Mouse (Mus musculus): ENCODE measurements at regions not wholly inside any gene's neighbourhood (a gene's known extent, or its start where the extent isn't known, plus 50 kb on each side); places are given as distances from the start of the nearest gene placed in this dataset.

DNA sequence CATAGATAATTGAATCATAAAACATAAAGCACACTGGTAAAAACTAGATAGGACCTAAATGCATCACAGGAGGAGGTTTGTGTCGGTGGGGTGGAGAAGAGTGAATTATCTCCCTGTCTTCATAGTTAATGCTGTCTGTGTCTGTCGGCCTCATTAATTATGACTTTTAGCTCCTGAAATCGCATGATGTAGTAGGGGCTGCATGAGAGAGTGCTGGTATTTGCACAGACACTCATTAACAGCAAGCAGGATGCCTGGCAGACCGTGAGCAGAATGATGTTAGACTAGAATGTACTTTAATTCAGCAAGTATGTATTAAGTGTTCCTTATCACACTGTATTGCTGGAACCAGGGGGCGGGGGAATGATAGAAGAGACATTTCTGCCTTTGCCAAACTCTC lies 503.3 kb upstream of the Klf4 start:
- Histone ChIP-seq H3K36me3 (replicated peaks) (no peaks in the 10 kb centered on the region), H3K9me3 (no peaks in the 10 kb centered on the region), H3K27me3 (ENCODE audit: poor library complexity, severe bottlenecking) (no peaks in the 10 kb centered on the region), H3K4me1 (no peaks in the 10 kb centered on the region), H3K27ac (no peak overlapping the region), H3K4me3 (no peak overlapping the region)
- WGBS: 89% methylated on average over 5 of the region's 5 CpGs
- no peak for DNase-seq (ENCODE audit: extremely low spot score, low spot score)

DNA sequence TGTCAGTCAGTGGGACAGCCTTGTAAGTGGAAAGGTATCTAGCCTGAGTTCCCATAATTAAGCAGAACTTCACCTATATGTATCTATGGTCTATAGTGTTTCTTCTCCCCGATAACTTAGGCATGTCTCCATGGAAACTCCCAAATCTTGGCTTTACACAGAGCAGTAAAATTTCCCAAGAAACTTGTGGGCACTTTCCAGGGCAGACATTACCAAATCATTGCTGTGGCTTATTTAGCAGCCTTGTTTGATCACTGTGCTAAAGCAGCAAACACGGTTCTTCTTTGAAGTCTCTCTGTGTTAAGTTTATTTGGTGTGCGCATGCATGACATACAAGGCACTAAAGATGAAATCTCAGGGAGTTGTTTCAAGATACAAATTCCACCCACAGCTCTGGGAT lies 496.2 kb upstream of the Klf4 start:
- no peak overlapping the region for H3K4me3 ChIP-seq
- DNase-seq (ENCODE audit: extremely low spot score, low spot score): no peak
- 93% methylated on average over 3 of the region's 3 CpGs for WGBS
- no peaks in the 10 kb centered on the region for H3K9me3 ChIP-seq
- H3K4me1 ChIP-seq: no peaks in the 10 kb centered on the region
- H3K27me3 ChIP-seq (ENCODE audit: poor library complexity, severe bottlenecking): no peaks in the 10 kb centered on the region
- no peaks in the 10 kb centered on the region for H3K36me3 ChIP-seq (replicated peaks)
- H3K27ac ChIP-seq: no peak overlapping the region

DNA sequence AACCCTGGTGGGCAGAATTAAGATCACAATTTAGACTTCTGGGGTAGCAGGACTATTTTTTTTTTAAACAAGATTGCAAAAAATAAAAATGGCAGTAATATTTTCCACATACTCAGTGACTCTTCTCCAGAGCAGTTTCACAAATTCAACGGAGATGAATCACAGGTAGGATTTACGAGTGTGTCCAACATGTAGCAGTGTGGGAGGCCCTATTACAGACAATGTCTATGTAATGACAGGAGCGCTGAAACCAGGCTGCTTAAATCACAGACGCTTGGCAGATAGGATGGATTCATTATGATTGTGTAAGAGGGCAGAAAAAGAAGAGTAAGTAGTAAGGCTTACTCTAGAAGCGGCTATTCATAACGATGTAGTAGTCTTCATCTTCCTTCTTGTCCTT lies 495.0 kb upstream of the Klf4 start:
- H3K27ac ChIP-seq: no peak overlapping the region
- no peaks in the 10 kb centered on the region for H3K9me3 ChIP-seq
- no peaks in the 10 kb centered on the region for H3K27me3 ChIP-seq (ENCODE audit: poor library complexity, severe bottlenecking)
- no peaks in the 10 kb centered on the region for H3K4me1 ChIP-seq
- H3K36me3 ChIP-seq (replicated peaks): no peaks in the 10 kb centered on the region
- 94% methylated on average over 6 of the region's 6 CpGs for WGBS
- no peak for DNase-seq (ENCODE audit: extremely low spot score, low spot score)
- H3K4me3 ChIP-seq: no peak overlapping the region

DNA sequence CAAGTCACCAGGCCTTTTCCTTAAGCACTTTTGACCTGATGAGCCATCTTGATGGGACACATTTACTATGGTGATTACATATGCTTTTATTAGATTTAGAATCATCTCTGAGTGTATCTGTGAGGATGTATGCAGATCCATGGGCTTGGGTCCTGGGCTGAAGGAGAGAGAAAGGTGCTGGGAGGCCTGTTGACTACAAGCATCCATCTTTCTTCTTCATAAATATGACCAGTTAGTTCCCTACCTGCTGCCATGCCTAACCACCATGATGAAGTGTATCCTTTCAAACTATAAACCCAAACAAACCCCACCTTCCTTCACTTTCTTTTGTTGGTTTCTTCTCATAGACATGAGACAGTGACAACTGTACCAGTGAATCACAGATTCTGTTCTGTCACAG lies 492.2 kb upstream of the Klf4 start:
- Histone ChIP-seq H3K27ac (no peak overlapping the region), H3K4me1 (no peaks in the 10 kb centered on the region), H3K9me3 (no peaks in the 10 kb centered on the region), H3K36me3 (replicated peaks) (no peaks in the 10 kb centered on the region), H3K27me3 (ENCODE audit: poor library complexity, severe bottlenecking) (no peaks in the 10 kb centered on the region), H3K4me3 (no peak overlapping the region)
- DNase-seq (ENCODE audit: extremely low spot score, low spot score): no peak

DNA sequence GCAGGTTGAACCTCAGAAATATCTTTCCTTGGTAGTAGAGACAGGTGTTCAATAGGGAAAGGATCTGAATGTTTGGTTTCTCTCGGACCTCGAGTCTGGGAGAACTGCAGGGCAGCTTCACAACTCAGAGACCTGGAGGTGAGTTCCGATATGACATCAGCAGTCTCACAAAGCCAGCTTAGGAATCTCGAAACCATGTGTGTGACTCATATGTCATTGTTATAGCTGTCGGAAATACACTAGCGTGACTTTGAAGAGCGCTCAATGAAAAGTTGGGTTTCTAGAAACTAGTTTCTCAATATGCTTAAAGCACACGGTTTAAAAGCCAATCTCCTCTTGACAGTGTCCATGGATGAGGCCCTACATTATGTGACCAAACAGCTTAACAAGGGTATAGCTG lies 485.9 kb upstream of the Klf4 start:
- Histone ChIP-seq H3K27me3 (ENCODE audit: poor library complexity, severe bottlenecking) (no peaks in the 10 kb centered on the region), H3K4me3 (no peak overlapping the region), H3K9me3 (no peaks in the 10 kb centered on the region), H3K27ac (no peak overlapping the region), H3K36me3 (replicated peaks) (no peaks in the 10 kb centered on the region), H3K4me1 (no peaks in the 10 kb centered on the region)
- no peak for DNase-seq (ENCODE audit: extremely low spot score, low spot score)
- WGBS: 94% methylated on average over 8 of the region's 8 CpGs

DNA sequence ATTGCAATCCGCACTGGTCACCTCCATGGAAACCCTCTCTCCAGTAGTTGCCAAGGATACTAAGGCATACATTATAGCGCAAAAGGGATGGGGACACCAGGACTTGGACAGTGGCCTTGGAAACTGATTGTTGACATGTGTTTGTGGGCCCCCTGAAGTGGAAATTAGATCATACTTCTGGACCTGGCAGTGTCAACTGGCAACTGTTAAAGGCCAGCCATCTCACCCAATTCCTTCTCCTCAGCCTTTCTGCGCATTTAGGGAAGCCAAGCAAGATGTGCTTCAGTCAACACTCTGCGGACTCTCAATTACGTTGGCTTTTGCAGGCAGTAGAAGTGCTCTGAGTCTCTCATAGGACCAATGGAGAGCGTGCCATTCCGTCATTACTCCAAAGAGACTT lies 483.2 kb upstream of the Klf4 start:
- H3K4me1 ChIP-seq: no peaks in the 10 kb centered on the region
- no peaks in the 10 kb centered on the region for H3K27me3 ChIP-seq (ENCODE audit: poor library complexity, severe bottlenecking)
- no peak overlapping the region for H3K27ac ChIP-seq
- DNase-seq (ENCODE audit: extremely low spot score, low spot score): no peak
- no peak overlapping the region for H3K4me3 ChIP-seq
- WGBS: 92% methylated on average over 7 of the region's 7 CpGs
- H3K36me3 ChIP-seq (replicated peaks): no peaks in the 10 kb centered on the region
- no peaks in the 10 kb centered on the region for H3K9me3 ChIP-seq

DNA sequence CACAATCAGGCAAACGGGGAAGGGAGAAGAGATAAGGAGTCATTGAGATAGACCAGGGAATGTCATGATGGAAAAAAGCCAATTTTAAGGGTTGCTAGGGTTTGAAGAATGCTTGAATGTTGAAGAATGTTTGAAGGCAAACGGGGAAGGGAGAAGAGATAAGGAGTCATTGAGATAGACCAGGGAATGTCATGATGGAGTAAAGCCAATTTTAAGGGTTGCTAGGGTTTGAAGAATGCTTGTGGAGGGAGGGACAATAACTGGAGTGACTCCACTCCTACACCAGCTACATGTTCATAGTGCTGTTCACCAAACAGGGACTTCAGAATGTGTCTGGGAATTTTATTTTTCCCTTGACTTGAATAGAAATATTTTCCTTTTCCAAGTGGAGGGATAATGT lies 476.0 kb upstream of the Klf4 start:
- Histone ChIP-seq H3K4me3 (no peak overlapping the region), H3K27ac (no peak overlapping the region), H3K4me1 (no peaks in the 10 kb centered on the region), H3K27me3 (ENCODE audit: poor library complexity, severe bottlenecking) (no peaks in the 10 kb centered on the region), H3K9me3 (no peaks in the 10 kb centered on the region), H3K36me3 (replicated peaks) (no peaks in the 10 kb centered on the region)
- DNase-seq (ENCODE audit: extremely low spot score, low spot score): no peak
- WGBS: 86% methylated on average over 2 of the region's 2 CpGs

DNA sequence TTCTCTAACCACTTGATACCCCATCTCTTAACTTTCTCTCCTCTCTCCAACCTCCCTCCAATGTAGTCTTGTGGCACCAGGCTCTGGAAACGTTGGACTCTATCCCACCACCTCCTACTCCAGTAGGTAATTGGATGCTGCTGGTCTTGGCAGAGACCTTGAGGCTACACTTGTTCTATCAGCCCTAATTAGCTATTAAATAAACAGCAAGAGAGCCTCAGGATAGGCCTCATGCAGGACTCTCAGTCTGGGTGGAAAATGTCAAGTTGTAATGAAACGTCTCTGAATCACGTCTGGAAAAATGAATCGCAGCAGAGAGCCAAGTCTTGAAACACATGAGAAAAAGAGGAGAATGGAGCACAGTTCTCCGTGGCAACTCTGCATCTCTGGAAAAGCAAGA lies 472.0 kb upstream of the Klf4 start:
- H3K9me3 ChIP-seq: no peaks in the 10 kb centered on the region
- H3K27me3 ChIP-seq (ENCODE audit: poor library complexity, severe bottlenecking): no peaks in the 10 kb centered on the region
- 90% methylated on average over 5 of the region's 5 CpGs for WGBS
- no peak overlapping the region for H3K27ac ChIP-seq
- no peak overlapping the region for H3K4me3 ChIP-seq
- DNase-seq (ENCODE audit: extremely low spot score, low spot score): no peak
- H3K4me1 ChIP-seq: 0 out of 2 replicates have a peak, but pooled peaks cover 5% of the 10 kb centered on the region
- H3K36me3 ChIP-seq (replicated peaks): no peaks in the 10 kb centered on the region

DNA sequence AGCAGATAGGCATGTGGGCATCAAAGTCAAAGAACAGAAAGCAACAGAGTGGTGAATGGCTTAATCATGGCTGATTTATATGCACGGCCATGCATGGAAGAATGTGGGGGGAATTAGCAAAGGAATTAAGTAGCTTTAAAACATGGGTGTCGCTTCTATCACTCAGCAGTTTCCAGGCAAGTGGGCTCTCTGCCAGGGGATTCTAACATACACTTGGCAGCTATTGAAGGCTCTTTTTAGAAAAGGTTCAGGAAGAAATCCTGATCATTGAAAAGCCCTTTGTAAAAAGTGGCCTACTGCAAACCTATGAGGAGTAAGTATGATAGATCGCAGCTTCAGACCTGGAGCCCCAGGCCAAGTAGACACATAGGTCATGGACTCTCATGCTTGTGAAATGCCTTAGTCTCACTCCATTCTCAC lies 469.1 kb upstream of the Klf4 start:
- Histone ChIP-seq H3K4me3 (no peak overlapping the region), H3K9me3 (no peaks in the 10 kb centered on the region), H3K27ac (no peak overlapping the region), H3K4me1 (0 out of 2 replicates have a peak, but pooled peaks cover 5% of the 10 kb centered on the region), H3K27me3 (ENCODE audit: poor library complexity, severe bottlenecking) (no peaks in the 10 kb centered on the region), H3K36me3 (replicated peaks) (no peaks in the 10 kb centered on the region)
- 85% methylated on average over 3 of the region's 3 CpGs for WGBS
- DNase-seq (ENCODE audit: extremely low spot score, low spot score): no peak

DNA sequence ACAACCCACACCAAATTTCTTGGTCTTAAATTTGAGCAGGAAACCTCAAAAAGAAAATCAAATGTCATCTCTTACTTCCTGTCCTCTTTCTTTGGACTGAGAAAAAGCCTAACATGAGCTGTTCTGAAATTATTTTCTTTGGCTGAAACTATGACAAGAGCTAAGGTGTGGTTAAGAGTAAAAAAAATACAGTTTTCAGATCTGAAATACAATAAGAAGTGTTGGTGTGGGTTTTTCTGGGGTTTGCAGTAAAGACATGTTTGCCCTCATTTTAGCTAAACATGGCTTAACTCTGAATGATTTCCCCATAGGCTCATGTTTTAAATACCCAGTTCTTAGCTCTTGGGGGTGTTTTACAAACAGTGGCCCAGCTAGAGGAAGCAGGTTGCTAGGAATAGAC lies 451.8 kb upstream of the Klf4 start:
- no peaks in the 10 kb centered on the region for H3K36me3 ChIP-seq (replicated peaks)

DNA sequence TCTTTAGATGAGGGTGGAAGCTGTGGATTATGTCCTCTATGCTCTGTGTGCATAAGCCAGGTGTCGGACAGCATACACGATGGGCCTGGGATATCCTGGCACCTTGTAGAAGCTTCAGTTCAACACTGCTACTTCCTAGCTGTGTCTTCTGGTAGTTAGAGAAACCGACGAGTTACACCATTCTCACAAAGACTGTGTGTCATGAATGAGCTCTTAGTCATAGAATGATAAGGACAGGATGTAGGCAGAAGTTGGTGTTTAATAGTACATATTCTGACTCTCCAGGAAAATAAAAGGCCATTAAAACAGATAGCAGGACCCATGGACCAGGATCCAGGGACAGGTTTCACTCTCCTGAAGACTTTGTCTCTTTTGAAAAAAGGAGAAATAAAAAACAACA lies 446.3 kb upstream of the Klf4 start:
- H3K27ac ChIP-seq: no peak overlapping the region
- no peaks in the 10 kb centered on the region for H3K4me1 ChIP-seq
- H3K4me3 ChIP-seq: no peak overlapping the region
- no peaks in the 10 kb centered on the region for H3K36me3 ChIP-seq (replicated peaks)
- DNase-seq (ENCODE audit: extremely low spot score, low spot score): no peak
- no peaks in the 10 kb centered on the region for H3K9me3 ChIP-seq
- H3K27me3 ChIP-seq (ENCODE audit: poor library complexity, severe bottlenecking): no peaks in the 10 kb centered on the region
- 92% methylated on average over 4 of the region's 4 CpGs for WGBS

More for the DNA sequence above, 451.8 kb upstream of the Klf4 start:
- Histone ChIP-seq H3K9me3 (no peaks in the 10 kb centered on the region), H3K4me3 (no peak overlapping the region), H3K4me1 (no peaks in the 10 kb centered on the region), H3K27me3 (ENCODE audit: poor library complexity, severe bottlenecking) (no peaks in the 10 kb centered on the region), H3K27ac (no peak overlapping the region)
- no peak for DNase-seq (ENCODE audit: extremely low spot score, low spot score)

DNA sequence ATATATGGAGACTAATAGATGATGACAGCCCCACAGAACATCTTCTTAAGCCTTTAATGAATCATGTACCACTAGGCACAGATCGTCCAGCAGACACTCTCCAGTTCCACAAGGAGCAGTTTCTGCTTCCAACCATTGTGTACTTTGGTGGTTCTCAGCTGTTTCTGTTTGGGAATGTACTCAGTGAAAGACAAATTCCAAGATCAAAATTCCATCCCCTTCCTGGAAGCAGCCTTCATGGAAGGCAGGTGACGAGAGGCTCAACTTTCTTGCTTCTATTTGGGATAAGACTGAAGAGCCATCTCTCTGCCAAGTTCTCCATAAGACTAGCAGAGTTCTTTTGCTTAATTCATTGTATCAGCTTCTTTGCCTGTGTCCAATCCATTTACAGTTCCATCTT lies 444.0 kb upstream of the Klf4 start:
- no peaks in the 10 kb centered on the region for H3K4me1 ChIP-seq
- H3K4me3 ChIP-seq: no peak overlapping the region
- DNase-seq (ENCODE audit: extremely low spot score, low spot score): no peak
- no peak overlapping the region for H3K27ac ChIP-seq
- no peaks in the 10 kb centered on the region for H3K27me3 ChIP-seq (ENCODE audit: poor library complexity, severe bottlenecking)
- whole genome bisulfite sequencing: 87% methylated on average over 2 of the region's 2 CpGs
- no peaks in the 10 kb centered on the region for H3K9me3 ChIP-seq
- H3K36me3 ChIP-seq (replicated peaks): no peaks in the 10 kb centered on the region

DNA sequence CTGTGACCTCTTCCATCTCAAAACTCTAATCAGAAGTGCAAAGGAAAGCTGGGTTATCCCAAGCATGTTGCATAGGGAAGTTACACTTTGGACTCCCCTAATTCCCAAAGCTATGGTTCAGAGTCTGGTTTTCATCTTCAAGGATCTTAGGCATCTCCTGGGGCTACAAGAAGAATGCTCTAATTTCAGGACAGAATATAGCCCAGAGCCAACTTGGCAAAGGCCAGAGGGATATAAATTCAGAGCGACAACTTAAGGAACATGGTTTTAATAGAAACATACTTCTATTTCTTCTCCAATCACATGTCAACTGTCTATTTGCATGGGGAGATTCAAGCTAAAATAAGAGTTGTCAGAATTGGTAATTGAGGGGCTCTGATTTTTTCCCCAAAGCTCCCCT lies 441.4 kb upstream of the Klf4 start:
- no peak for DNase-seq (ENCODE audit: extremely low spot score, low spot score)
- 87% methylated on average over 1 of the region's 1 CpGs for WGBS
- no peaks in the 10 kb centered on the region for H3K9me3 ChIP-seq
- H3K4me3 ChIP-seq: no peak overlapping the region
- H3K36me3 ChIP-seq (replicated peaks): no peaks in the 10 kb centered on the region
- no peak overlapping the region for H3K27ac ChIP-seq
- no peaks in the 10 kb centered on the region for H3K27me3 ChIP-seq (ENCODE audit: poor library complexity, severe bottlenecking)
- H3K4me1 ChIP-seq: no peaks in the 10 kb centered on the region

DNA sequence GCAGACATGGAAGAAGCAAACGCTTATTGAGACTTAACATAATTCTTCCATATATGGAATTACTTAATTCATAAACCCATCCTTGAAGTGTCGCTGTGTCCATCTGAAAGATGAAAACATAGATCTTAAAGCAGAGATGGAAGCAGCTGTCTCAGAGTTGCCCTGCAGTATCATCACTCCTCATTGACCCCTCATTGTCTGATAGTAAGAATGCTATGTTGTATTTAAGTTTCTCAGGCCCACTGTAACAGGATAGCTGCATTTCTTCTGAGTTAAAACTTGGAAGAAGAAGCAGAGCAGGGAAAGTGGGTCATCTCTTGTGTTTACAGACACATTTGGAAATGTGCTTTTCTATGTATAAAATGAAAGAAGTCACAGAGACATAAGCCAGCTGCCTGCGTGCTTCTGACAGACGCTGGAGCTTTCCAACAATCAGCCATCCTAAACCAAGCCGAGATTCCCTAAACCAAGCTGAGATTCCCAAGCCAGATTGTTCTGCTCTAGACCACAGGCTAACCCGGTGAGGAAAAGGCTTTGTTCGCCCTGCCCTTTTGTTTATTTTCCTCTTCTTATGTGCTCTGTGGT lies 440.1 kb upstream of the Klf4 start:
- Histone ChIP-seq H3K9me3 (no peaks in the 10 kb centered on the region), H3K27me3 (ENCODE audit: poor library complexity, severe bottlenecking) (no peaks in the 10 kb centered on the region), H3K4me3 (no peak overlapping the region), H3K27ac (no peak overlapping the region), H3K4me1 (no peaks in the 10 kb centered on the region), H3K36me3 (replicated peaks) (no peaks in the 10 kb centered on the region)
- no peak for DNase-seq (ENCODE audit: extremely low spot score, low spot score)
- WGBS: 87% methylated on average over 7 of the region's 7 CpGs
